Mouse (Mus musculus) hindbrain, embryonic 11.5 days (tissue): ENCODE results near the gene Myt1l. TPM values are rescaled to one million over a fixed set of nuclear protein-coding genes. Genes with fewer than 3 reads are reported as not detected.

Source experiments
- ATAC-seq: fragments of 200-750 bp; cut with Nextera tagmentation; 2 replicates; pipeline ENCODE4 v1.8.0; 2017; ENCODE audit warnings: mild to moderate bottlenecking, moderate TSS enrichment, moderate library complexity; ENCODE audit not compliant: low FRiP score
- DNase-seq: peaks from one replicate; pipeline ENCODE4 v3.0.0-alpha.2; 2015; ENCODE audit warnings: low spot score
- H3K27ac ChIP-seq: fragments of 300-500 bp; sonication (generic); 2 replicates; pipeline ENCODE4 v1.5.1; 2014; ENCODE audit warnings: mild to moderate bottlenecking, low read depth, low read length
- H3K27me3 ChIP-seq: fragments of 300-500 bp; sonication (generic); 2 replicates; pipeline ENCODE4 v1.6.1; 2014; ENCODE audit warnings: mild to moderate bottlenecking, low read length, moderate library complexity, mixed read lengths; ENCODE audit not compliant: control insufficient read depth, insufficient read depth
- H3K36me3 ChIP-seq: fragments of 300-500 bp; sonication (generic); 2 replicates; pipeline ENCODE4 v1.6.1; 2014; ENCODE audit warnings: mild to moderate bottlenecking, low read length, moderate library complexity, mixed read lengths; ENCODE audit not compliant: control insufficient read depth, insufficient read depth
- H3K4me1 ChIP-seq: fragments of 300-500 bp; sonication (generic); replicated peaks from 2 replicates; pipeline ENCODE4 v1.6.1; 2014; ENCODE audit warnings: low read length, mixed read lengths; ENCODE audit not compliant: control insufficient read depth, insufficient read depth
- H3K4me2 ChIP-seq: fragments of 300-500 bp; sonication (generic); replicated peaks from 2 replicates; pipeline ENCODE4 v1.6.1; 2014; ENCODE audit warnings: mild to moderate bottlenecking, low read depth, low read length
- H3K4me3 ChIP-seq: fragments of 300-500 bp; sonication (generic); 2 replicates; pipeline ENCODE4 v1.5.1; 2014; ENCODE audit warnings: low read depth, low read length
- H3K9ac ChIP-seq: fragments of 300-500 bp; sonication (generic); 2 replicates; pipeline ENCODE4 v1.6.1; 2014; ENCODE audit warnings: low read depth, low read length
- H3K9me3 ChIP-seq: fragments of 300-500 bp; sonication (generic); 2 replicates; pipeline ENCODE4 v1.6.1; 2016; ENCODE audit warnings: low read length; ENCODE audit not compliant: control insufficient read depth
- WGBS: fragments of 180-500 bp; shearing (Covaris S2); extraction: QIAGEN DNeasy Blood & Tissue Kit; methylation state at CpG from one replicate; pipeline ENCODE4 v1.1.7; 2014; 5-methylcytosine and 5-hydroxymethylcytosine counted together
- polyA plus RNA-seq: library from polyadenylated mRNA; unstranded; fragments of >200 nt; fragmentation: Nextera tagmentation; extraction: Ambion mirVana; gene quantifications from 2 replicates; pipeline ENCODE4 v1.2.1, GENCODE M21; 2014

The Myt1l gene
- polyA plus RNA-seq, 1 experiment from 2014 or later, result 30.9 TPM

GRCm38 (mm10) chr12:29553138-29553537, 25.0 kb downstream of the Myt1l start:
- DNase-seq, result no peak
- Histone ChIP-seq H3K4me2 (no peak overlapping the region), H3K4me1 (no peaks in the 10 kb centered on the region; the same call in 1 of the 2 replicates), H3K9me3 (no peaks in the 10 kb centered on the region), H3K27ac (no peak overlapping the region), H3K9ac (no peak overlapping the region), H3K27me3 (no peaks in the 10 kb centered on the region), H3K36me3 (no peaks in the 10 kb centered on the region), H3K4me3 (no peak overlapping the region)
- ATAC-seq, result no peak
- WGBS, result 59% methylated on average over 7 of the region's 7 CpGs

- no peak for ATAC-seq
These were observed 27.5 kb downstream of the Myt1l start for GRCm38 (mm10) chr12:29555718-29556117.

DNA sequence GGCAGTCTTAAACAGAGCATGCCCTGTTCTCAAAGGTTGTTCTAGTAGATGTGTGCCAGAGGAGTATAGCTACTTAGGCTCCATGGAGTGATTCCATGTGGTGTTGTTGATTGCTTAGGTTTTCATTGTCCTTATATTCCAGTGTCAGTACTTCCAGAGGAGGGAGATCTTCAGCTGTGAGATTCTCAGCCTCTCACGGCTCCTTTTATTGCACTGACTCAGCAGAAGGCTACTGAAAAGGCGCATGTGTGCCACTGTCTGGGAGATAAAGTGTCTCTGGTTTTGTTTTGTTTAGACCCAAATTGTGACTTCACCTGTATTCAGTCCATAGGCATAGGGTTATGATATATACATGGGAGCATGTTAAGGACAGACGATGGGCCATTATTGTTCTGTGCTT, 28.2 kb downstream of the Myt1l start:
- Histone ChIP-seq H3K27me3 (no peaks in the 10 kb centered on the region), H3K9ac (no peak overlapping the region), H3K4me1 (no peaks in the 10 kb centered on the region; the same call in 1 of the 2 replicates), H3K36me3 (no peaks in the 10 kb centered on the region), H3K27ac (no peak overlapping the region), H3K4me3 (no peak overlapping the region), H3K9me3 (no peaks in the 10 kb centered on the region), H3K4me2 (no peak overlapping the region)
- WGBS, result 79% methylated on average over 3 of the region's 3 CpGs
- ATAC-seq, result no peak
- DNase-seq, result no peak

More at GRCm38 (mm10) chr12:29555718-29556117, 27.5 kb downstream of the Myt1l start:
- no peaks in the 10 kb centered on the region for H3K27me3 ChIP-seq
- no peak overlapping the region for H3K27ac ChIP-seq
- DNase-seq, result no peak
- no peaks in the 10 kb centered on the region for H3K9me3 ChIP-seq
- 79% methylated on average over 4 of the region's 4 CpGs for WGBS
- H3K9ac ChIP-seq, result no peak overlapping the region
- no peaks in the 10 kb centered on the region for H3K36me3 ChIP-seq
- no peaks in the 10 kb centered on the region; the same call in 1 of the 2 replicates for H3K4me1 ChIP-seq
- H3K4me2 ChIP-seq, result no peak overlapping the region
- no peak overlapping the region for H3K4me3 ChIP-seq

DNA sequence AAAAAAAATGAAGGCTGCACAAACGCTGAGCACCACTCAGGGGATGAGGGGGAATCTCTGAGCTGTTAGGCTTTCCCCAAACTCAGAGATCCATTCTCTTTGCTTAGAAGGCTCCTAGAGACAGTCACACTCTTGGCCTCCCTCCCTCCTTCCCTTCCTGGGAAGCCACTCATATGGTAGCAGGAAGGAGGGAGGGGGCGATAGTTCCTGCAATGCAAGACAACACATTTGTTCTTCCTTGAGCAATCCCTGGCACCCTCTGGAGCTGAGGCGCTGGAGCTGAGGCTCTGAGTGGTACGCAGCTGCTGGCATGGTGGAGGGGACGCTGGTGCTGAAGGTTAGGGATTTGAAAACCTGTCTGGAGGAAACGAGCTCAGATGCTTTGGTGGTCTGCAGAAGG, 28.7 kb downstream of the Myt1l start:
- WGBS, result 68% methylated on average over 6 of the region's 6 CpGs
- Histone ChIP-seq H3K4me2 (no peak overlapping the region), H3K4me1 (no peaks in the 10 kb centered on the region; the same call in 1 of the 2 replicates), H3K9me3 (no peaks in the 10 kb centered on the region), H3K36me3 (no peaks in the 10 kb centered on the region), H3K4me3 (no peak overlapping the region), H3K27me3 (no peaks in the 10 kb centered on the region), H3K9ac (no peak overlapping the region), H3K27ac (no peak overlapping the region)
- DNase-seq (no peak), ATAC-seq (no peak)

GRCm38 (mm10) chr12:29559769-29560168, 31.6 kb downstream of the Myt1l start:
- WGBS, result 81% methylated on average over 5 of the region's 5 CpGs
- DNase-seq, result no peak
- H3K9ac ChIP-seq, result no peak overlapping the region

DNA sequence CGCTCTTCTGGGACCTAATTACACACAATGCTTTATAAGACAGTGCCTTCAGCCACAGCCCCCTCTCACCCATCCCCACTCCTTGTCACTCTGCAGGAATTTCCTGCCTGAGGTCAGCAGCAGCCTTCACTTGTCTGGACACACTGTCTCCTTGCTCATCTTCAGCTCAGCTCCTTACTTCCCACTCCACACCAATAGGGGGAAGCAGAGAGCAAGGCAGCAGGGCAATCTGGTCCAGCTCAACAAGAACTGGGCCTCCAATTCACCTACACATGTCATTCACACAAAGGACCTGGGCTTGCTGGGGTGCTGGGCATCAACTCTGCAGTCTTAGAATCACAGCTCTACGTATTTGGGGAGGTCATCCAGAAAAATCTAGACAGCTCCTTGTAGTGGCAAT, 33.0 kb downstream of the Myt1l start:
- Histone ChIP-seq H3K27ac (no peak overlapping the region), H3K9me3 (no peaks in the 10 kb centered on the region), H3K27me3 (no peaks in the 10 kb centered on the region), H3K9ac (no peak overlapping the region), H3K36me3 (no peaks in the 10 kb centered on the region), H3K4me2 (no peak overlapping the region), H3K4me1 (no peaks in the 10 kb centered on the region), H3K4me3 (no peak overlapping the region)
- no peak for DNase-seq
- WGBS, result 96% methylated on average over 2 of the region's 2 CpGs
- ATAC-seq, result no peak

More at GRCm38 (mm10) chr12:29559769-29560168, 31.6 kb downstream of the Myt1l start:
- Histone ChIP-seq H3K36me3 (no peaks in the 10 kb centered on the region), H3K4me2 (no peak overlapping the region), H3K27me3 (no peaks in the 10 kb centered on the region), H3K27ac (no peak overlapping the region), H3K9me3 (no peaks in the 10 kb centered on the region), H3K4me1 (no peaks in the 10 kb centered on the region), H3K4me3 (no peak overlapping the region)
- ATAC-seq, result no peak

- DNase-seq (no peak), ATAC-seq (no peak)
- H3K36me3 ChIP-seq, result no peaks in the 10 kb centered on the region
- no peak overlapping the region for H3K4me2 ChIP-seq
- H3K27ac ChIP-seq, result no peak overlapping the region
- H3K4me3 ChIP-seq, result no peak overlapping the region
- H3K27me3 ChIP-seq, result no peaks in the 10 kb centered on the region
- no peaks in the 10 kb centered on the region for H3K4me1 ChIP-seq
- no peaks in the 10 kb centered on the region for H3K9me3 ChIP-seq
- WGBS, result 82% methylated on average over 7 of the region's 7 CpGs
- H3K9ac ChIP-seq, result no peak overlapping the region
These were observed 41.1 kb downstream of the Myt1l start for GRCm38 (mm10) chr12:29569311-29569710.

- H3K27me3 ChIP-seq, result no peaks in the 10 kb centered on the region
- H3K4me1 ChIP-seq, result no peaks in the 10 kb centered on the region
- no peak overlapping the region for H3K4me2 ChIP-seq
- no peaks in the 10 kb centered on the region for H3K36me3 ChIP-seq
- no peak overlapping the region for H3K27ac ChIP-seq
- 89% methylated on average over 6 of the region's 6 CpGs for WGBS
- H3K9ac ChIP-seq, result no peak overlapping the region
- H3K4me3 ChIP-seq, result no peak overlapping the region
- DNase-seq (no peak), ATAC-seq (no peak)
- no peaks in the 10 kb centered on the region for H3K9me3 ChIP-seq
These were observed 42.2 kb downstream of the Myt1l start for GRCm38 (mm10) chr12:29570351-29570750.

- Histone ChIP-seq H3K9ac (no peak overlapping the region), H3K27me3 (no peaks in the 10 kb centered on the region), H3K4me1 (no peaks in the 10 kb centered on the region), H3K36me3 (no peaks in the 10 kb centered on the region), H3K9me3 (no peaks in the 10 kb centered on the region), H3K27ac (no peak overlapping the region), H3K4me2 (no peak overlapping the region), H3K4me3 (no peak overlapping the region)
- DNase-seq, result no peak
- ATAC-seq, result no peak
- WGBS, result 81% methylated on average over 5 of the region's 5 CpGs
These were observed 43.4 kb downstream of the Myt1l start for GRCm38 (mm10) chr12:29571613-29572012.
